Mouse (Mus musculus) cerebellum, postnatal 36 days (tissue): ENCODE data around the gene Map9.
"Not testable (repeated sequence)": the region's sequence is repeated elsewhere in the genome, so short reads cannot be mapped to it uniquely, and the experiment has no call there.

Experiments used
- DNase-seq, 2 experiments: peaks; one replicate each; pipeline ENCODE4 v3.0.0; 2021 to 2022; ENCODE audit warnings: mixed read lengths in 2 of 2

Gene Map9

GRCm38 (mm10) chr3:82412397-82412796 is 54.6 kb downstream of the Map9 start:
- DNase-seq = no peak

DNA sequence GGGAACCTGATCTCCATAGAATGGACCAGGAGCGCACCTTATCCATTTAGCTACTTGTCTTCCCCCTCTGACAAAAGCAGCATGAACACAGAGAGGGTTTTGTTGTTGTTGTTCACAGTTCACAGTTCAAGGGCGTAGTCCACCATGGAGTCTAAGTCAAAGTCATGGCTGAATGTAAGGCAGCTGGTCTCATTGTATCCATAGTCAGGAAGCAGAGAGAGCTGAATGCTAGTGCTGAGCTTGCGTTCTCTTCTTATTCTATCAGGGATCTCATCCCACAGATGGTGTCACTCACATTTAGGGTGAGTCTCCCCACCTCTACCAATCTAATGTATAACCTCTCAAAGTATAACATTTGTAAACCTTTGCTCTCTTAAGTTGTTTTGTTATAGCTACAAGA is 60.1 kb downstream of the Map9 start:
- no peak for DNase-seq

DNA sequence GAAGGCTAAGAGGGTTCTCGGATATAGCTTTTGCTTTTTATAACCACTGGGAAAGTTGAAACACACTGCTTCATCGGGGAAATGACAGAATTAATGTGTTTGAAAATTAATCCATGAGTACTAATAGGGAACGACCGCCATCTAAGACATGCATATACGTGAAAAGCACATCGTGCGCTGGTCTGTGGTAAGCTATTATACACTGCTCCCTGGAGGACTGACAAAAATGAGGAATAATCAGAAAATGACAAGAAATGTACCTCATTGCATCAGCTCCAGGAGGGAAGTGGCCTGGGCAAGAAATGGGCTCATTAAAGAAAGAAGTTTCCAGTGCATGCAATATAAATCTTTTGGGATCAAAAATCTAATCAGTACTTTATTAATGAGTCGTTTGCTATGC is 77.5 kb downstream of the Map9 start:
- DNase-seq = no peak

DNA sequence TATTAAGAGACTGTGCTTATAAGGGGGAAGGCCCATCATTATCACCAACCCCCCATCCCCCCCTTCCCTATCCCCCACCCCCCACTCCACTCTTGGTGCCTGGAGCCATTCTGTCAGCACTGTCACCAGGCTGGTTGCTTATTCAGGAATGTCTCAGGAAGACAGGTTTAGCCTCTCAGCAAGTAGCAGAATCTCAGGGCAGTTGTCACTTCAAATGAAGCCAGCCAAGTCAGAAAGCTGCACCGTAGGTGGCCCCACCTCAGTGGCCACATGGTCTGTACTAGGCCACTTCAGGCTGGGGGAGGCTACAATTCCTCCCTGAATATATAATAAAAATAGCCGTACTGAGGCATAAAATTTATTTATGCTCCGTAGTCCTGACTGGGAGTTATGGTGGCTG is 83.1 kb downstream of the Map9 start:
- DNase-seq = peak; percentile 60 to 69

DNA sequence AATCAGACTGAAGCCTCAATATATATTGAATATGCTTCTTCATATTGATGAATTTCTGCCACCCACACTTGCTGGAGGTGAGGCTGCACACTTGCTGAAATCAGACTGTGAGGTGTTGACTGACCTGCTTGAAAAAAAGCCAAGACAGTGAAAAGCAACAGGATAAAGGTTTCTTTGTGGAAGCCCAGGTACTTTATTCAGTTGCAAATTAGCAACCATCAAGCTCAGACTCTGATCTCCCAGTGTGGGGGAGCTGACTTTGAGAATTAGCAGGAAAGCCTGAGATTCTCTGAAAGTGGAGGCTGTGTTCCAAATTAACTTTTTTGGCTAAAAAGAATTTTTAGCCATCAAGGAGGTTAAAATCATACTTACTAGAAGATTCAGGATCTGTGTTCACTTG is 83.8 kb downstream of the Map9 start:
- DNase-seq = not testable (repeated sequence)
